Mouse (Mus musculus): ENCODE measurements around the gene Thada. TPM values are rescaled to one million over a fixed set of nuclear protein-coding genes. Genes with fewer than 3 reads are reported as not detected.

Gene Thada
- polyA plus RNA-seq, 1 experiment from 2014 or later, result 1.3 TPM

GRCm38 (mm10) chr17:84176446-84176845 is 289.6 kb downstream of the Thada start:
- H3K27me3 ChIP-seq (replicated peaks; ENCODE audit: control insufficient read depth, insufficient read depth, low read length), result no peaks in the 10 kb centered on the region
- no peak for TF ChIP-seq CTCF (IDR thresholded peaks at IDR 0.05; ENCODE audit: low read depth)
- H3K9me3 ChIP-seq (ENCODE audit: control insufficient read depth), result no peaks in the 10 kb centered on the region
- WGBS, result 84% methylated on average over 7 of the region's 7 CpGs
- no peak overlapping the region for H3K4me2 ChIP-seq (replicated peaks; ENCODE audit: low read depth)
- H3K27ac ChIP-seq (ENCODE audit: low read depth, low read length), result no peak overlapping the region
- H3K4me1 ChIP-seq (replicated peaks; ENCODE audit: control insufficient read depth, insufficient read depth, low read length), result peaks cover 12% of the 10 kb centered on the region
- no peaks in the 10 kb centered on the region for H3K36me3 ChIP-seq (ENCODE audit: control insufficient read depth, insufficient read depth)
- no peak overlapping the region for H3K9ac ChIP-seq (ENCODE audit: low read depth, low read length)
- ATAC-seq, result no peak
- H3K4me3 ChIP-seq (ENCODE audit: low read depth, low read length), result no peak overlapping the region

GRCm38 (mm10) chr17:84175196-84175595 is 290.8 kb downstream of the Thada start:
- no peak overlapping the region for H3K4me3 ChIP-seq (ENCODE audit: low read depth, low read length)
- ATAC-seq, result no peak
- no peak overlapping the region for H3K27ac ChIP-seq (ENCODE audit: low read depth, low read length)
- no peak overlapping the region for H3K9ac ChIP-seq (ENCODE audit: low read depth, low read length)
- H3K4me1 ChIP-seq (replicated peaks; ENCODE audit: control insufficient read depth, insufficient read depth, low read length), result peaks cover 3% of the 10 kb centered on the region; the same call in 1 of the 2 replicates
- 98% methylated on average over 17 of the region's 17 CpGs for whole genome bisulfite sequencing
- H3K27me3 ChIP-seq (replicated peaks; ENCODE audit: control insufficient read depth, insufficient read depth, low read length), result no peaks in the 10 kb centered on the region
- H3K4me2 ChIP-seq (replicated peaks; ENCODE audit: low read depth), result no peak overlapping the region
- H3K9me3 ChIP-seq (ENCODE audit: control insufficient read depth), result no peaks in the 10 kb centered on the region
- no peak for TF ChIP-seq CTCF (IDR thresholded peaks at IDR 0.05; ENCODE audit: low read depth)
- H3K36me3 ChIP-seq (ENCODE audit: control insufficient read depth, insufficient read depth), result no peaks in the 10 kb centered on the region

- H3K4me2 ChIP-seq (replicated peaks; ENCODE audit: low read depth), result no peak overlapping the region
- H3K36me3 ChIP-seq (ENCODE audit: control insufficient read depth, insufficient read depth), result no peaks in the 10 kb centered on the region
- no peaks in the 10 kb centered on the region for H3K9me3 ChIP-seq (ENCODE audit: control insufficient read depth)
- H3K4me1 ChIP-seq (replicated peaks; ENCODE audit: control insufficient read depth, insufficient read depth, low read length), result no peaks in the 10 kb centered on the region; the same call in 1 of the 2 replicates
- no peak for TF ChIP-seq CTCF (IDR thresholded peaks at IDR 0.05; ENCODE audit: low read depth)
- H3K27ac ChIP-seq (ENCODE audit: low read depth, low read length), result no peak overlapping the region
- H3K27me3 ChIP-seq (replicated peaks; ENCODE audit: control insufficient read depth, insufficient read depth, low read length), result no peaks in the 10 kb centered on the region
- no peak overlapping the region for H3K9ac ChIP-seq (ENCODE audit: low read depth, low read length)
- no peak for ATAC-seq
- H3K4me3 ChIP-seq (ENCODE audit: low read depth, low read length), result no peak overlapping the region
- WGBS, result 59% methylated on average over 4 of the region's 4 CpGs
Observed at GRCm38 (mm10) chr17:84167377-84167776, 298.6 kb downstream of the Thada start.

GRCm38 (mm10) chr17:84166135-84166860 is 299.7 kb downstream of the Thada start:
- H3K9me3 ChIP-seq (ENCODE audit: control insufficient read depth), result no peaks in the 10 kb centered on the region
- H3K4me1 ChIP-seq (replicated peaks; ENCODE audit: control insufficient read depth, insufficient read depth, low read length), result peaks cover 10% of the 10 kb centered on the region; the same call in 1 of the 2 replicates
- H3K36me3 ChIP-seq (ENCODE audit: control insufficient read depth, insufficient read depth), result no peaks in the 10 kb centered on the region
- H3K27ac ChIP-seq (ENCODE audit: low read depth, low read length), result no peak overlapping the region
- no peak overlapping the region for H3K4me3 ChIP-seq (ENCODE audit: low read depth, low read length)
- H3K27me3 ChIP-seq (replicated peaks; ENCODE audit: control insufficient read depth, insufficient read depth, low read length), result no peaks in the 10 kb centered on the region
- no peak overlapping the region for H3K9ac ChIP-seq (ENCODE audit: low read depth, low read length)
- ATAC-seq, result no peak
- 89% methylated on average over 9 of the region's 9 CpGs for WGBS
- TF ChIP-seq CTCF (IDR thresholded peaks at IDR 0.05; ENCODE audit: low read depth), result no peak
- no peak overlapping the region for H3K4me2 ChIP-seq (replicated peaks; ENCODE audit: low read depth)

GRCm38 (mm10) chr17:84165735-84166134 is 300.3 kb downstream of the Thada start:
- H3K4me3 ChIP-seq (ENCODE audit: low read depth, low read length), result no peak overlapping the region
- H3K27ac ChIP-seq (ENCODE audit: low read depth, low read length), result no peak overlapping the region
- no peaks in the 10 kb centered on the region for H3K9me3 ChIP-seq (ENCODE audit: control insufficient read depth)
- no peaks in the 10 kb centered on the region for H3K36me3 ChIP-seq (ENCODE audit: control insufficient read depth, insufficient read depth)
- H3K27me3 ChIP-seq (replicated peaks; ENCODE audit: control insufficient read depth, insufficient read depth, low read length), result no peaks in the 10 kb centered on the region
- no peak for TF ChIP-seq CTCF (IDR thresholded peaks at IDR 0.05; ENCODE audit: low read depth)
- WGBS, result 85% methylated on average over 3 of the region's 3 CpGs
- peaks cover 13% of the 10 kb centered on the region; the same call in 1 of the 2 replicates for H3K4me1 ChIP-seq (replicated peaks; ENCODE audit: control insufficient read depth, insufficient read depth, low read length)
- H3K4me2 ChIP-seq (replicated peaks; ENCODE audit: low read depth), result no peak overlapping the region
- ATAC-seq, result no peak
- no peak overlapping the region for H3K9ac ChIP-seq (ENCODE audit: low read depth, low read length)

GRCm38 (mm10) chr17:84164146-84164545 is 301.9 kb downstream of the Thada start:
- Histone ChIP-seq H3K9ac (ENCODE audit: low read depth, low read length) (no peak overlapping the region), H3K4me1 (replicated peaks; ENCODE audit: control insufficient read depth, insufficient read depth, low read length) (peaks cover 13% of the 10 kb centered on the region; the same call in 1 of the 2 replicates), H3K9me3 (ENCODE audit: control insufficient read depth) (no peaks in the 10 kb centered on the region), H3K27ac (ENCODE audit: low read depth, low read length) (no peak overlapping the region), H3K27me3 (replicated peaks; ENCODE audit: control insufficient read depth, insufficient read depth, low read length) (no peaks in the 10 kb centered on the region), H3K36me3 (ENCODE audit: control insufficient read depth, insufficient read depth) (no peaks in the 10 kb centered on the region), H3K4me2 (replicated peaks; ENCODE audit: low read depth) (no peak overlapping the region), H3K4me3 (ENCODE audit: low read depth, low read length) (no peak overlapping the region)
- WGBS, result 82% methylated on average over 8 of the region's 8 CpGs
- ATAC-seq, result no peak
- no peak for TF ChIP-seq CTCF (IDR thresholded peaks at IDR 0.05; ENCODE audit: low read depth)
